Mouse (Mus musculus): ENCODE results near the gene Zbtb9.

Zbtb9 gene

DNA sequence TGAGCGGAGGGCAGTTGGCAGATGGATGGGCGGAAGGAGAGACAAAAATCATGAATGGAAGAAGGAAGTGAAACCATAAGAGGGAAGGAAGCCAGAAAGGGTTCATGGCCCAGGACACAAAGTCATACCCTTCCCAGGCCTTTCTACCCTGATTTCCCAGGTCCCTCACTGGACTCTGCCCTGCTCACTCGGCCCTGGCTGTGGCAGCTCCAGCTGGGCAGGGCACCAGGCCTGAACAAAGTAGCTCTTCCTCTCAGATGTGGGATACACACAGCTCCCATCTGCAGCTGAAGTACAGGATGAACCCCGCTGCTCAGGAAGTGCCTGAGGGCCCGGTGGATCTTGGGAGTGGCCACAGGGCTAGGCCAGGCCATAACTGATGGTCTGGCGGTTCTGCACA, 69.9 kb downstream of the Zbtb9 start:
- DNase-seq, result peak in 1 of 2 experiments; percentile 40

DNA sequence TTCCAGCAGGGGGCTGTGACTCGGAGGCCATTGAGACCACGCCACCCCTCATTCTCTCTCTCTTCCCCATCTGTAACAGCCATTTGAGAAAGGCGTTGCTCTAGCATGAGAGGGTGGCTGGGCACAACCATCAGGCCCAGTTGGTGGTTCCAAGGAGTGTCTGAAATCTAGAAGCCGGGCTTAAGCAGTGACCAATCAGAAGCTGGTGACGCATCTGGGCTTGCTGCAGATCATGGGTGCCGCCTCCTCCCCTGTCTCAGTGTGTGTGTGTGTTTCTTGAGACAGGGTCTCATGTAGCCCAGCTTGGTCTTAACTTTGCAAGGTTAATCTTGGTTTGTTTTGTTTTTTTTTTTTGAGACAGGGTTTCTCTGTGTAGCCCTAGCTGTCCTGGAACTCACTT, 72.2 kb downstream of the Zbtb9 start:
- no peak for DNase-seq

DNA sequence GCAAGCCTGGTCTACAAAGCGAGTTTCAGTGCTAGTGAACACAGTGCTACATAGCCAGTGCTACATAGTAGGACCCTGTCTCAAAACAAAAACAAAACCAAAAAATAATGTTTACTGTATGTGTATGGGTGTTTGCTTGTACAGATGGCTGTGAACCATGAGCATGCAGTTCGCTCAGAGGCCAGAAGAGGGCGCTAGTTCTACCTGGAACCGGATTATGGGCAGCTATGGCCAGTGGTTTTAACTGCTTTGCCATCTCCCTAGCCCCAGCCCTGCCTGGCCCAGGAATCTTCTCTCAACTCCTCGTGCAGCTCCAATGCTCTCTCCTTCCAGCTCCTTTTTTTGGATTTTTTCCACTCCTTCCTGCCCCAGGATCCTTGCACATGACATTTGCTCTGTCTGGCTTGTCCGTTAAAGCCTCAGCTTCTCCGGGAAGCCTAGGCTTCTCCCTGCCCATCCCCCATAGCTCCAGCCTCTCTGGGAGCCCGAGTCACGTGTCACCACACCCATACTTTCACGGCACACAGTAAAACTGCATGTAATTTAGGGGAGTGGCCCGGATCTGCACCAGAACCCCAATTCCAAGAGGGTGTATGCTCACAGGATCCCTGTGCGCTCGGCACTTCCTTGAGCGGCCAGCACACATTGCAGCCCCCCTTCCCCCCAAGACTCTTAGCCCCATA, 74.9 kb downstream of the Zbtb9 start:
- DNase-seq, result no peak

DNA sequence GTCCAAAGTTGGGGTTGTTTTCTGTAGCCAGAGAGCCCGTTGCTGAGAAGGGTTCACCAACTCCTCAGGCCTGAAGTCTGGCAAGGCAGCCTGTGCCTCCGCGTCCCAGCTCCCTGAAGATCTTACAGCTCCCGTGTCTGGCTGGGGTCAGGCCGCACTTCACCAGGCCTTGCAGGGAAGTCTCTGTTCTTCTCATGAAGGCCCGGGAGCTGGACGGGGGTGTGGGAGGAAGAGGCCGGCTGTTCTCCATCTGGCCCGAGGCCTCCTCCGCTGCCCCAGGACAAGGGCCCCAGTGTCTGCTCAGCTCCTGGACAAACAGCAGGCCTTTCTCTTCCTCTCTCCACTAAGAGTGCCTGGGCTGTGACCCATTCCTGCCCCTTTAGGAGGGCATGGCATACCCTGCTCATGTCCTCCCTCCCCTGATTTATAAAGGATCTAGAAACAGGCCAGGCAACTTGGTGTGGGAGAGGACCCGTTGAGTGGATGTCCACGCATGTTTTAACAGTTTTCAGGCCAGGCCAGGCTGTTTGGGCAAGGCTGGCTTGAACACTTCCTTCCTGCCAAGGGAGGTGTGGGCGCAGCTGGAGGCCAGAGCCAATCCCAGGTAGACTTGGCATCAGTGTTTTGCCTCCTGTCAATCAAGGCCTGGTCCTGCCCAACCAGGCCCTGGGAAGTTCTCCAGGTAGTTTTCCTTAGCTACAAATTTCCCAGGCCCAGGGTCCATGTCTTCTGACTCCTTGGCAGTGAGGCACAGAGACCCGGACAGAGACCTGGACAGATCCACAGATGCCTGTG, 75.7 kb downstream of the Zbtb9 start:
- DNase-seq, result no peak

DNA sequence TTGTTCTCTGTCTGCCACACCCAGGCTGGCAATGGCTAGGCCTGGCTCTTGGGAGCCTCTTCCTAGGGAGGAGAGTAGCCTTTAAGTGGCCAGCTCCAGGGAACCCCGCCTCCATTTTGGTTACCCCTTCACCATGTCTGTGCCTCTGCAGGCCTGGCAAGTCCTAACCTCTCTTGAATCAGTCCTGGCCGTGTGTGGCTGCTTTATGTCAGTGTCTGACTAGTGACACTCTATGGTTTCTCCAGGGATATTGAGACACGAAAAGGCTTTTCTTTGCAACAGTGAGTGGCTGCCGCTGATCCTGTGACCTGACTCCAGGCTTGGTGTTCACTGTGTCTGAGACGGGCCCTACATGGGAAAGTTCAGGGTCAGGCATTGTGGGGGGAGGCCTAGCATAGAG, 77.9 kb downstream of the Zbtb9 start:
- DNase-seq, result no peak

DNA sequence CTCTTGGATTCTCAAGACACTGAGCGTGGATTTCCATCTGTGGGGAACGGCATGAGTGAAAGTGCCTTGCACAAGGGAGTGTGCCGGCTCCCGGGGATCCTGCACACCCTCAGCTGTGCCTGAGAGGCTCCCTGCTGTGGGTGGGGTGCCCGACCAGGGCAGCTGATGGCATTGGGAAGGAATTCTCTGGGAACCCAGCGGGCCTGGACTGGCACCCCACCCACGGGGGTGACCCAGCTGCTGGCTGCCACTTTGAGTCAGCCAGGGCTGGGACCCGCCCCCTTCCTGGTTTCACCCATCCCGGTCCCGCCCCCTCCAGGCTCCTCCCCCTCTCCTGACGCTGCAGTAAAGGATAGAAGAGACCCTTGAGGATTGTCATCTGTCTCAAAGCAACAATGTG, 78.5 kb downstream of the Zbtb9 start:
- no peak for DNase-seq

DNA sequence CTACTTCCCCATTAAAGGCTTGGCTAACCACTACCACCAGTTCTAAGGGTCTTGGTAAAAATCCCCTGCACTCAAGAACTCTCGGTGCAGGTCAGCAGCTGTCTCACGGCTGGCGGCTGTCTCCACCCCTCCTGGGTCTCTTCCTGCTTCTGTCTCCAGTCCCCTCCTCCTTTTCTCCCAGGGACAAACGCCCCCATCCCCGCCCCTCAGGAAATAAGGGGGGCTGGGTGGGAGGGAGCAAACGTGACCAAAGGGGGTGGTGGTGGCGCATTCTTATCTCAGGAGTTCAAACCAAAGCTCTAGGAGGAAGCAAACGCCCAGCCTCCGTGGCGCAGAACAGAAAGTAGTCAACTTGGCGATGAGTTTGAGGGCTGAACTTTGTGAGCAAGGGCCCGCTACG, 83.2 kb downstream of the Zbtb9 start:
- peak; percentile 62 to 65 for DNase-seq

DNA sequence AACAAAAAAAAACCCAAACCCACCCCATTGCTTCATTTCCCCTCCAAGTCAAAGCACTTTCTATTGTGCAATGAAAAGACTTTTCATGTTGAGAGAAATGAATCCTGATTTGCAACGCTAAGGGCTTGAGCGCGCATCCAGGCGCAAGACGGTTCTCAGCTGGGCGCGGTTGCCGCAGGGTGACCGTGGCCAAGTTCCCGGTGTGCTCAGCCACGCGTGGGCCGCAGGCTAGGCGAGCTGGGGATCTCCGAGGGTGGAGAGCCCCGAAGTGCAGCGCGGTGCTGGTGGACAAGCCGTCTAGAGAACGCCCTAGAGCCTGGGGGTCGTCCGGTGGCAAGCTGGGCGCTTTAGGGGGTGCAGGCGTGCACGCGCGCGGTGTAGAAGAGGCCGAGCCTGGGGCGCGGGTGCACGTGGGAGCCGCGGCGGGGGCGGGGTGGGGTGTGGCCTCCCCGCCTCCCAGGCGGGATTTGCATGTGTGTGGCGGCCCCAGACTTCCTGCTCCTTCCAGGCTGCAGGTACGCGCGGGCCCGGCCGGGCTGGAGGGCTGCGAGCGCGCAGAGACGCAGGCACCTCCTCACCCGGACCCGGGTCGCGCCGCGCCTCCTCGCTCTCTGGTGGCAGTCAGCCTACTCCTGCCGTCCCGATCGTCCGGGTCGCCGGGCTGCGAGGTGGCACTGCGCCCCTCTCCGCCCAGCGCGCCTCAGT, 84.0 kb downstream of the Zbtb9 start, which contains the start of gene Itpr3:
Gene Itpr3, plus strand, starts transcription at position 493 of the 705 bp plus-strand sequence.
- peak; percentile 59 to 70 for DNase-seq

DNA sequence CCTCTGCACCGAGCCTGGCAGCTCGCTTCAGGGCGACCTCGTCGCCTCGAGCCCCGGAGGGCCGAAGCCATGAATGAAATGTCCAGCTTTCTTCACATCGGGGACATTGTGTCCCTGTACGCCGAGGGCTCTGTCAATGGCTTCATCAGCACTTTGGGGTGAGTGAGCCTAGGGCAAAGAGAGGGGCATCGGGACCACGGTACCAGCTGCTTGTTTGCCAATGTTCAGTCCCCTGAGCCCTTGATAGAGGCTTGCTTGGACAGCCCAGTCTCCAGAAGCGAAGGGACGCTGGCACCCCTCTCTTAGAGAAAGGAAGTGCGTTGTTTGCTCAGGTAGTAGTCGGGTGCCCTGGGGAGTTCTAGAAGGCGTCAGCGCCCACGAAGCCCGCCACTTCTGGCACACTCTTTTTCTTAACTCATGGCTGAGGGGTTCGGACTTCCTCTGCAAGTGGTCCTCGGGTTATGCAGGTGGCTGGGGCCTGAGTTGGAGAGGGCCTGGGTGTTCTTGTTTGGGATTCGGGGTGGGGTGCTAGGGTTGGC, 84.6 kb downstream of the Zbtb9 start:
- no peak for DNase-seq

All from kidney, adult 8-10 months (tissue).